Mouse (Mus musculus) lung, embryonic 14.5 days (tissue): ENCODE measurements around the gene Tefm. TPM values are rescaled to one million over a fixed set of nuclear protein-coding genes. Genes with fewer than 3 reads are reported as not detected.

Experiments
- ATAC-seq: fragments of 200-750 bp; cut with Nextera tagmentation; 2 replicates; pipeline ENCODE4 v1.8.0; 2017; ENCODE audit warnings: mild to moderate bottlenecking, moderate TSS enrichment, moderate library complexity; ENCODE audit not compliant: insufficient read depth
- DNase-seq: peaks from one replicate; pipeline ENCODE4 v3.0.0-alpha.2; 2015
- H3K27ac ChIP-seq: fragments of 300-500 bp; sonication (generic); 2 replicates; pipeline ENCODE4 v1.5.1; 2014; ENCODE audit warnings: low read depth, mild to moderate bottlenecking, moderate library complexity
- H3K27me3 ChIP-seq: fragments of 300-500 bp; sonication (generic); 2 replicates; pipeline ENCODE4 v1.6.1; 2014; ENCODE audit warnings: low read length, control low read depth; ENCODE audit not compliant: insufficient read depth
- H3K36me3 ChIP-seq: fragments of 300-500 bp; sonication (generic); 2 replicates; pipeline ENCODE4 v1.6.1; 2014; ENCODE audit warnings: control low read depth; ENCODE audit not compliant: insufficient read depth
- H3K4me1 ChIP-seq: fragments of 300-500 bp; sonication (generic); 2 replicates; pipeline ENCODE4 v1.6.1; 2014; ENCODE audit warnings: antibody characterized with exemption, control low read depth; ENCODE audit not compliant: insufficient read depth
- H3K4me2 ChIP-seq: fragments of 300-500 bp; sonication (generic); 2 replicates; pipeline ENCODE4 v1.6.1; 2014; ENCODE audit warnings: mild to moderate bottlenecking
- H3K4me3 ChIP-seq: fragments of 300-500 bp; sonication (generic); 2 replicates; pipeline ENCODE4 v1.5.1; 2014; ENCODE audit warnings: low read depth, low read length
- H3K9ac ChIP-seq: fragments of 300-500 bp; sonication (generic); 2 replicates; pipeline ENCODE4 v1.6.1; 2014
- H3K9me3 ChIP-seq: fragments of 300-500 bp; sonication (generic); 2 replicates; pipeline ENCODE4 v1.6.1; 2016; ENCODE audit warnings: low read depth, low read length, control low read depth
- CTCF ChIP-seq: IDR thresholded peaks from 2 replicates; pipeline ENCODE4 v1.5.1; 2016; ENCODE audit warnings: antibody characterized with exemption, low read depth
- WGBS: fragments of 180-500 bp; shearing (Covaris S2); extraction: QIAGEN DNeasy Blood & Tissue Kit; methylation state at CpG from one replicate; pipeline ENCODE4 v1.1.7; 2014; 5-methylcytosine and 5-hydroxymethylcytosine counted together
- polyA plus RNA-seq: library from polyadenylated mRNA; unstranded; fragments of >200 nt; fragmentation: Nextera tagmentation; extraction: Ambion mirVana; gene quantifications from 2 replicates; pipeline ENCODE4 v1.2.1, GENCODE M21; 2014

Tefm gene
- polyA plus RNA-seq, 1 experiment from 2014 or later = 27.7 TPM

GRCm38 (mm10) chr11:80136786-80137185 lies 5.2 kb downstream of the Tefm start:
- WGBS = 90% methylated on average over 13 of the region's 13 CpGs
- H3K36me3 ChIP-seq = peaks cover 67% of the 10 kb centered on the region

DNA sequence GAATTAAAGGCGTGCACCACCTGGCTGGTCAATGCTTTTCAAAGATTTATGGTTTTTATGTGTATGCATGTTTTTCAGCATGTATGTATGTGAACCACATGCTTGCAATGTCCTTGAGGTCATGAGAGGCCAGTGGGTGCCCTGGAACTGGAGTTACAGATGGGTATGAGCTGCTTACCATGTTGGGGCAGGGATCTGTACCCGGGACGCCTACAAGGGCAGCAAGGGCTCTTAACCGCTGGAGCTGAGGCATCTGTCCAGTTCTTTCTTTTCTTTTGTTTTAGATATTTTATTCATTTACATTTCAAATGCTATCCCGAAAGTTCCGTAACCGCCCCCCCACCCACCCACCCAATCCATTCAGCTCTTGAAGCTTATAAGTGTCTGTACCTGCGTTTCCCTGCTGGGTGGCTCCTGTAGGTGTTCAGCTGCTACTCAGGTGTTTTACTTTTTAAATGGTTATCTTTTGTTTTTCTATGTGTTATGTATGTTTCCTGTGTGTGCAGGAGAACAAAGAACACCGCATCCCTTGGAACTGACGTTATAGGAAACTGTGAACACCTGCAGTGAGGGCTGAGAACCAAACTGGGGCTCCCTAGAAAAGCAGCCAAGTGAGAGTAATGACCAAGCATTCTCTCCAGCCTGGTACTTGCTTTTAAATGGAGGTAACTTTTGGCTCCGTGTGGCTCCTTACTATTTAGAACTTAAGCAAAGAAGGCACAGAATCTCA lies 5.9 kb downstream of the Tefm start:
- Histone ChIP-seq H3K9me3 (no peaks in the 10 kb centered on the region), H3K27ac (no peak overlapping the region), H3K4me1 (no peaks in the 10 kb centered on the region), H3K9ac (no peak overlapping the region), H3K27me3 (no peaks in the 10 kb centered on the region), H3K36me3 (peaks cover 72% of the 10 kb centered on the region), H3K4me2 (no peak overlapping the region), H3K4me3 (no peak overlapping the region)
- WGBS = 88% methylated on average over 11 of the region's 11 CpGs
- no peak for TF ChIP-seq CTCF
- DNase-seq (no peak), ATAC-seq (no peak)

More at GRCm38 (mm10) chr11:80136786-80137185, 5.2 kb downstream of the Tefm start:
- no peak for TF ChIP-seq CTCF
- H3K27ac ChIP-seq = no peak overlapping the region
- ATAC-seq (no peak), DNase-seq (no peak)
- H3K4me2 ChIP-seq = no peak overlapping the region
- no peaks in the 10 kb centered on the region for H3K27me3 ChIP-seq
- H3K9me3 ChIP-seq = no peaks in the 10 kb centered on the region
- H3K4me3 ChIP-seq = no peak overlapping the region
- H3K4me1 ChIP-seq = no peaks in the 10 kb centered on the region
- H3K9ac ChIP-seq = no peak overlapping the region

- Histone ChIP-seq H3K9ac (no peak overlapping the region), H3K4me2 (no peak overlapping the region), H3K36me3 (peaks cover 78% of the 10 kb centered on the region), H3K4me1 (no peaks in the 10 kb centered on the region), H3K4me3 (no peak overlapping the region), H3K27me3 (no peaks in the 10 kb centered on the region), H3K27ac (no peak overlapping the region), H3K9me3 (no peaks in the 10 kb centered on the region)
- TF ChIP-seq CTCF = no peak
- 66% methylated on average over 4 of the region's 4 CpGs for WGBS
- ATAC-seq = no peak
- no peak for DNase-seq
Observed at GRCm38 (mm10) chr11:80134744-80135143, 7.2 kb downstream of the Tefm start.

GRCm38 (mm10) chr11:80132050-80132449 lies 9.9 kb downstream of the Tefm start:
- Histone ChIP-seq H3K4me3 (no peak overlapping the region), H3K27ac (no peak overlapping the region), H3K9me3 (no peaks in the 10 kb centered on the region), H3K4me1 (no peaks in the 10 kb centered on the region), H3K4me2 (no peak overlapping the region), H3K27me3 (no peaks in the 10 kb centered on the region), H3K9ac (no peak overlapping the region), H3K36me3 (peaks cover 75% of the 10 kb centered on the region)
- ATAC-seq (no peak), DNase-seq (no peak)
- 70% methylated on average over 1 of the region's 1 CpGs for WGBS
- TF ChIP-seq CTCF = no peak

GRCm38 (mm10) chr11:80116411-80116810 lies 25.6 kb downstream of the Tefm start:
- H3K27ac ChIP-seq = no peak overlapping the region
- no peak overlapping the region for H3K4me3 ChIP-seq
- peak; percentile 23 for DNase-seq
- peaks cover 83% of the 10 kb centered on the region for H3K36me3 ChIP-seq
- no peaks in the 10 kb centered on the region for H3K4me1 ChIP-seq
- no peak overlapping the region for H3K9ac ChIP-seq
- no peak overlapping the region for H3K4me2 ChIP-seq
- H3K9me3 ChIP-seq = no peaks in the 10 kb centered on the region
- H3K27me3 ChIP-seq = no peaks in the 10 kb centered on the region
- WGBS = 71% methylated on average over 1 of the region's 1 CpGs
- ATAC-seq = no peak
- TF ChIP-seq CTCF = no peak

GRCm38 (mm10) chr11:80104407-80104806 lies 37.6 kb downstream of the Tefm start:
- no peak for TF ChIP-seq CTCF
- ATAC-seq (no peak), DNase-seq (no peak)
- H3K4me2 ChIP-seq = no peak overlapping the region
- 81% methylated on average over 1 of the region's 1 CpGs for WGBS
- no peak overlapping the region for H3K4me3 ChIP-seq
- no peaks in the 10 kb centered on the region for H3K4me1 ChIP-seq
- H3K9me3 ChIP-seq = no peaks in the 10 kb centered on the region
- no peak overlapping the region for H3K9ac ChIP-seq
- peaks cover 71% of the 10 kb centered on the region for H3K36me3 ChIP-seq
- no peak overlapping the region for H3K27ac ChIP-seq
- no peaks in the 10 kb centered on the region for H3K27me3 ChIP-seq

DNA sequence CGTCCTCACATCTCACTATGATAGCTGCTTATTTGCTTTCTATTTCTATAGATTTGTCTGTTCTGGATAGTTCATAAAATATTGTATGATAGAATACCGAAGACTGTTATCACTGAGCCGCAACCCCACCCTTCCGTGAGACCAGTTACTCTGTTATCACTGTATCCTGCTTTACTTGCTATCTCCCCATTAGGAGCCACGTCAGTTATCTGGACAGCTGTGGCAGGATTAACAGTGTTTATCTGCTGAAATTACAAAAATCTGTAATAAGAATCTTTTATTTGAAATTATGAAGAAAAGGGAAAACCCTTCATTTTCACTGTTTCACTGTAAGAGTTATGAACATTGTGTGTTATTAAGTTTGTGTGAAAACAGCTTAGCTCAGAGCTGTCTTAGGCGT lies 40.7 kb downstream of the Tefm start:
- ATAC-seq = no peak

More for the DNA sequence above, 40.7 kb downstream of the Tefm start:
- DNase-seq = no peak
- H3K36me3 ChIP-seq = peaks cover 71% of the 10 kb centered on the region
- no peak overlapping the region for H3K9ac ChIP-seq
- 87% methylated on average over 6 of the region's 6 CpGs for WGBS
- no peak overlapping the region for H3K4me3 ChIP-seq
- no peaks in the 10 kb centered on the region for H3K9me3 ChIP-seq
- TF ChIP-seq CTCF = no peak
- H3K4me1 ChIP-seq = no peaks in the 10 kb centered on the region
- H3K27ac ChIP-seq = no peak overlapping the region
- H3K27me3 ChIP-seq = no peaks in the 10 kb centered on the region
- no peak overlapping the region for H3K4me2 ChIP-seq
